Mouse (Mus musculus): ENCODE data around the gene Fam122a.

DNA sequence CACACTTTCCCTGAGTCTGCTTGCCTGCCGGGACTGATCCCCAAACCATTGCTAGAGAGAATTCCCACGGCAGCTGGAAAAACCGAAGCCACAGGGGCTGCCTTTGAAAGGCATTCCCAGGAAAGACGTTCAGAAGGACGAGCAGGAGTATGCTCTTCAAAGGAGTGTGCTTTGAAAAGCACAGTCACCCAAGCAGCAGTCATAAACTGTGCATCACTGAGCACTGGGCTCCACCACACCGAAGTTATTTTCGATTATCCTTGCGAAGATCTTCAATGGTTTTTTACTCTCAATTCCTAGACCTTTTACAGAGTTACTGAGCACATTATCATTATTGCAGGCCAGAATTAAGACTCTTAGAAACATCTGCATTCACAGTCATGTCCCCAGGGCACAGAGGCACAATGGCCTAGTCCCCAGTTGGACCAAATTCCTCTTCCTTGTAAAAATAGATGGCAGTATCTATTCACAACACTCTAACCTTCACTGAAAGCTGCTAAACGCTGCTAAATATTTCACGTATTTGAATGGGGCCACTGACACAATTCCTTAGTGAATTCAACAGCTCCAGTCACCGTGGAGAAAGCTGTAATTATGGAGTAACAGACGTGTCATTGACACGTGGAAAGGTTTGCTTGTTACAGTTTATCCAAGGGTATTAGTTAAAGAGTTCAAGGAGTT is 31.1 kb upstream of the Fam122a start:
- TF ChIP-seq CTCF (IDR thresholded peaks at IDR 0.05; ENCODE audit: insufficient read depth, low read length) (no peak), POLR2A (IDR thresholded peaks at IDR 0.05; ENCODE audit: borderline replicate concordance, extremely low read depth, low read depth, low read length) (no peak)

All from lung, adult 2 months (tissue).